In genomic region chr2:163670872-163671594, GRCm38 (mm10) we compare ENCODE assay signal across 17 mouse cellular contexts. TPM values are rescaled to one million over a fixed set of nuclear protein-coding genes. Genes with fewer than 3 reads are reported as not detected.
DNase-seq lines count a peak whose midpoint lies in the region; ATAC-seq and TF ChIP-seq lines count a peak whose summit lies in the region.
"Had no signal": no experiment of that assay in that cellular context is flagged by ENCODE, and none has a peak within 500 bp of the region (broad histone marks: within the 10 kb centered on the region; RNA-seq: fewer than 3 reads in every experiment).

No protein-coding gene starts in this region.

- peaks cover 17% of the 10 kb centered on the region for H3K4me1 ChIP-seq in kidney, postnatal 0 days (replicated peaks; ENCODE audit: insufficient read depth, low read length)
- peaks cover 7% of the 10 kb centered on the region for H3K4me1 ChIP-seq in lung, postnatal 0 days (ENCODE audit: insufficient read depth, low read depth, low read length)
- H3K4me1 ChIP-seq in forebrain, embryonic 15.5 days: peaks cover 4% of the 10 kb centered on the region; the same call in 1 of the 2 replicates

- H3K4me2 ChIP-seq in kidney, postnatal 0 days (ENCODE audit: low read length): no peak overlapping the region
- H3K4me2 ChIP-seq in lung, postnatal 0 days (replicated peaks; ENCODE audit: low read depth, low read length): no peak overlapping the region
- H3K4me2 ChIP-seq in forebrain, embryonic 15.5 days (replicated peaks): no peak overlapping the region
- H3K4me2 ChIP-seq: forebrain, embryonic 13.5 days; neural tube, embryonic 13.5 days had no signal

- no peaks in the 10 kb centered on the region for H3K36me3 ChIP-seq in kidney, postnatal 0 days (ENCODE audit: insufficient read depth, low read length)
- H3K36me3 ChIP-seq in lung, postnatal 0 days (ENCODE audit: insufficient read depth, low read length): no peaks in the 10 kb centered on the region
- no peaks in the 10 kb centered on the region for H3K36me3 ChIP-seq in forebrain, embryonic 15.5 days
- H3K36me3 ChIP-seq: neural tube, embryonic 13.5 days had no signal

- no peaks in the 10 kb centered on the region for H3K9me3 ChIP-seq in kidney, postnatal 0 days (replicated peaks; ENCODE audit: low read length)
- no peaks in the 10 kb centered on the region for H3K9me3 ChIP-seq in lung, postnatal 0 days (ENCODE audit: low read length)
- no peaks in the 10 kb centered on the region for H3K9me3 ChIP-seq in forebrain, embryonic 15.5 days
- H3K9me3 ChIP-seq: forebrain, embryonic 13.5 days; hindbrain, embryonic 10.5 days; midbrain, embryonic 10.5 days; neural tube, embryonic 13.5 days had no signal

- no peaks in the 10 kb centered on the region for H3K27me3 ChIP-seq in kidney, postnatal 0 days (ENCODE audit: insufficient read depth, low read length)
- H3K27me3 ChIP-seq in lung, postnatal 0 days (replicated peaks; ENCODE audit: insufficient read depth, low read length): no peaks in the 10 kb centered on the region
- no peaks in the 10 kb centered on the region for H3K27me3 ChIP-seq in forebrain, embryonic 15.5 days
- H3K27me3 ChIP-seq: CH12.LX; forebrain, embryonic 13.5 days; neural tube, embryonic 13.5 days had no signal

- no peak overlapping the region for H3K4me3 ChIP-seq in gastrocnemius, adult 2 months
- no peak overlapping the region for H3K4me3 ChIP-seq in kidney, postnatal 0 days (replicated peaks; ENCODE audit: low read depth, low read length)
- H3K4me3 ChIP-seq in lung, postnatal 0 days (ENCODE audit: low read depth, low read length): no peak overlapping the region
- H3K4me3 ChIP-seq in forebrain, embryonic 15.5 days: no peak overlapping the region
- H3K4me3 ChIP-seq: forebrain, embryonic 13.5 days; hindbrain, embryonic 10.5 days; midbrain, embryonic 10.5 days; neural tube, embryonic 13.5 days had no signal

- 66% methylated on average over 11 of the region's 11 CpGs for WGBS in kidney, postnatal 0 days
- WGBS in lung, postnatal 0 days: 56% methylated on average over 11 of the region's 11 CpGs
- 91% methylated on average over 11 of the region's 11 CpGs for WGBS in forebrain, embryonic 15.5 days

- peak overlapping the region; percentile 73 for H3K27ac ChIP-seq in gastrocnemius, adult 2 months
- peak overlapping the region; percentile 3; the same call in 1 of the 2 replicates for H3K27ac ChIP-seq in kidney, postnatal 0 days
- peak overlapping the region; percentile 48; the same call in 1 of the 2 replicates for H3K27ac ChIP-seq in lung, postnatal 0 days (ENCODE audit: low read length)
- no peak overlapping the region for H3K27ac ChIP-seq in forebrain, embryonic 15.5 days (replicated peaks)
- H3K27ac ChIP-seq: forebrain, embryonic 13.5 days; hindbrain, embryonic 10.5 days; liver, embryonic 14.5 days; midbrain, embryonic 10.5 days; neural tube, embryonic 13.5 days had no signal

- H3K9ac ChIP-seq in kidney, postnatal 0 days (ENCODE audit: low read depth, low read length): no peak overlapping the region
- no peak overlapping the region for H3K9ac ChIP-seq in lung, postnatal 0 days (replicated peaks; ENCODE audit: low read depth)
- no peak overlapping the region for H3K9ac ChIP-seq in forebrain, embryonic 15.5 days (replicated peaks)
- H3K9ac ChIP-seq: forebrain, embryonic 13.5 days; liver, embryonic 14.5 days; neural tube, embryonic 13.5 days had no signal

- ATAC-seq in kidney, postnatal 0 days (replicated peaks; ENCODE audit: low FRiP score, low read depth): no peak
- ATAC-seq in lung, postnatal 0 days: peak; percentile 34
- ATAC-seq in forebrain, embryonic 15.5 days (replicated peaks): no peak
- ATAC-seq: forebrain, embryonic 13.5 days had no signal

- TF ChIP-seq EP300 in lung, postnatal 0 days (IDR thresholded peaks at IDR 0.05): no peak

- intact Hi-C loops in gastrocnemius, adult 2 months (cut with DNase I): no loop called here

- no peak for DNase-seq in gastrocnemius, adult 2 months
- DNase-seq in gastrocnemius, adult 8-10 months (ENCODE audit: low spot score in 2 of 2): no peak
- peak; percentile 37 for DNase-seq in kidney, postnatal 0 days (ENCODE audit: low spot score)
- no peak for DNase-seq in kidney, postnatal 10 days
- DNase-seq in lung, postnatal 0 days (ENCODE audit: low spot score): peak; percentile 74
- no peak for DNase-seq in lung, postnatal 14 days
- DNase-seq in adrenal gland, postnatal 10 days: no peak
- DNase-seq: adrenal gland, postnatal 25 days; cerebellum, adult 9-11 months; thymus, postnatal 14 days had no signal

- no peak for TF ChIP-seq CTCF in gastrocnemius, adult 2 months (IDR thresholded peaks at IDR 0.05)
- no peak for TF ChIP-seq CTCF in kidney, postnatal 0 days (IDR thresholded peaks at IDR 0.05; ENCODE audit: low read depth)
- no peak for TF ChIP-seq CTCF in lung, postnatal 0 days (IDR thresholded peaks at IDR 0.05)

RNA-seq across cellular contexts. Expression of gene Pkig, which starts 12.8 kb away (rescaled TPM):
- 100 to 1,000 TPM in 1 of 2 experiments, 10 to 100 TPM in 1; 93.9 to 125 TPM for total RNA-seq in gastrocnemius, adult 2 months (2021)
- 100 to 1,000 TPM; 102 to 111 (median 107) TPM for total RNA-seq in gastrocnemius, adult 8-10 months (2022)
- polyA plus RNA-seq in kidney, postnatal 0 days (2015; fragmentation: Nextera tagmentation; extraction: Ambion mirVana): 179 and 198 TPM in 2 replicates
- 95.2 and 106 TPM in 2 replicates for polyA plus RNA-seq in lung, postnatal 0 days (2015; fragmentation: Nextera tagmentation; extraction: Ambion mirVana)
- 10 to 100 TPM; 46.9 to 60.8 TPM for total RNA-seq in adrenal gland, postnatal 10 days (2021)
- polyA plus RNA-seq in forebrain, embryonic 15.5 days (2015; fragmentation: Nextera tagmentation; extraction: Ambion mirVana): 157 and 165 TPM in 2 replicates

RNA-seq across cellular contexts. Expression of gene Serinc3, which starts 26.1 kb away (rescaled TPM):
- 100 to 1,000 TPM; 118 to 147 TPM for total RNA-seq in gastrocnemius, adult 2 months (2021)
- 100 to 1,000 TPM in 3 of 4 experiments, 10 to 100 TPM in 1; 88.8 to 135 (median 117) TPM for total RNA-seq in gastrocnemius, adult 8-10 months (2022)
- 66.6 and 72.5 TPM in 2 replicates for polyA plus RNA-seq in kidney, postnatal 0 days (2015; fragmentation: Nextera tagmentation; extraction: Ambion mirVana)
- 96.7 and 106 TPM in 2 replicates for polyA plus RNA-seq in lung, postnatal 0 days (2015; fragmentation: Nextera tagmentation; extraction: Ambion mirVana)
- total RNA-seq in adrenal gland, postnatal 10 days (2021): 100 to 1,000 TPM; 350 to 392 TPM
- polyA plus RNA-seq in forebrain, embryonic 15.5 days (2015; fragmentation: Nextera tagmentation; extraction: Ambion mirVana): 27.9 and 28.8 TPM in 2 replicates

Comparison
In these comparisons a context has a peak if more than half of its experiments do, and no peak if none do; other contexts are left out.
1. DNase-seq: peak in kidney, postnatal 0 days (single experiment) and lung, postnatal 0 days (single experiment); none in gastrocnemius, adult 2 months (single experiment), gastrocnemius, adult 8-10 months (0 of 2), kidney, postnatal 10 days (single experiment), lung, postnatal 14 days (single experiment) and adrenal gland, postnatal 10 days (single experiment).